Mouse (Mus musculus) adrenal gland, postnatal 14 days (tissue): Measurements from ENCODE around the gene Gdf11. TPM values are rescaled to one million over a fixed set of nuclear protein-coding genes. Genes with fewer than 3 reads are reported as not detected.

Source experiments
- total RNA-seq: library from RNA; stranded (reverse); gene quantifications from 2 replicates; pipeline ENCODE4 v1.2.3, GENCODE M21; 2021

Gene Gdf11
- total RNA-seq, 1 experiment from 2014 or later = 3.0 TPM

Other genes with a start within 250 kb of the Gdf11 start
- gene Ikzf4, start 245.7 kb downstream of the Gdf11 start, total RNA-seq = 0.74 and 2.0 TPM in 2 replicates
- 22.1 and 30.0 TPM in 2 replicates for gene Suox, start 217.6 kb downstream of the Gdf11 start, total RNA-seq
- 91.4 and 96.4 TPM in 2 replicates for gene Rab5b, start 195.5 kb downstream of the Gdf11 start, total RNA-seq
- gene Pmel, start 187.5 kb downstream of the Gdf11 start, total RNA-seq = 1.5 and 2.3 TPM in 2 replicates
- 30.7 and 31.1 TPM in 2 replicates for gene Cdk2, start 186.7 kb downstream of the Gdf11 start, total RNA-seq
- gene Dgka, start 146.9 kb downstream of the Gdf11 start, total RNA-seq = 14.3 and 36.2 TPM in 2 replicates
- 22.3 and 29.1 TPM in 2 replicates for gene Pym1, start 143.8 kb downstream of the Gdf11 start, total RNA-seq
- 24.6 and 30.9 TPM in 2 replicates for gene Mmp19, start 100.8 kb downstream of the Gdf11 start, total RNA-seq
- gene Dnajc14, start 87.7 kb downstream of the Gdf11 start, total RNA-seq = 60.0 and 60.9 TPM in 2 replicates
- 10.3 and 11.8 TPM in 2 replicates for gene Tmem198b, start 87.3 kb downstream of the Gdf11 start, total RNA-seq
- 60.7 and 62.6 TPM in 2 replicates for gene Sarnp, start 74.4 kb downstream of the Gdf11 start, total RNA-seq
- 31.2 and 32.5 TPM in 2 replicates for gene Ormdl2, start 70.1 kb downstream of the Gdf11 start, total RNA-seq
- 217 and 234 TPM in 2 replicates for gene Cd63, start 9.3 kb upstream of the Gdf11 start, total RNA-seq
- 10.9 and 15.5 TPM in 2 replicates for gene Rdh5, start 31.2 kb upstream of the Gdf11 start, total RNA-seq
- 220 TPM in 2 replicates for gene Bloc1s1, start 32.3 kb upstream of the Gdf11 start, total RNA-seq
- gene Itga7, start 42.1 kb upstream of the Gdf11 start, total RNA-seq = 18.7 and 19.0 TPM in 2 replicates
- gene Mettl7b, start 69.3 kb upstream of the Gdf11 start, total RNA-seq = 0.83 and 37.1 TPM in 2 replicates
- not detected in 2 replicates for gene Olfr9, start 97.7 kb upstream of the Gdf11 start, total RNA-seq
- gene Olfr763, start 119.1 kb upstream of the Gdf11 start, total RNA-seq = not detected in 2 replicates
- not detected in 2 replicates for gene Olfr764-ps1, start 148.2 kb upstream of the Gdf11 start, total RNA-seq
- gene Olfr765, start 158.3 kb upstream of the Gdf11 start, total RNA-seq = not detected in 2 replicates
- not detected in 2 replicates for gene Olfr766-ps1, start 177.3 kb upstream of the Gdf11 start, total RNA-seq
- gene Olfr767, start 191.2 kb upstream of the Gdf11 start, total RNA-seq = not detected in 2 replicates
- not detected in 2 replicates for gene Olfr768, start 207.7 kb upstream of the Gdf11 start, total RNA-seq
- not detected in 2 replicates for gene Olfr769, start 226.1 kb upstream of the Gdf11 start, total RNA-seq
- gene Olfr770, start 247.3 kb upstream of the Gdf11 start, total RNA-seq = not detected in 2 replicates